Mouse (Mus musculus) cerebellum, adult 9-11 months (tissue): ENCODE results near the gene Treh.

Experiments
- DNase-seq: peaks from one replicate; pipeline ENCODE4 v3.0.0; 2022

The Treh gene

DNA sequence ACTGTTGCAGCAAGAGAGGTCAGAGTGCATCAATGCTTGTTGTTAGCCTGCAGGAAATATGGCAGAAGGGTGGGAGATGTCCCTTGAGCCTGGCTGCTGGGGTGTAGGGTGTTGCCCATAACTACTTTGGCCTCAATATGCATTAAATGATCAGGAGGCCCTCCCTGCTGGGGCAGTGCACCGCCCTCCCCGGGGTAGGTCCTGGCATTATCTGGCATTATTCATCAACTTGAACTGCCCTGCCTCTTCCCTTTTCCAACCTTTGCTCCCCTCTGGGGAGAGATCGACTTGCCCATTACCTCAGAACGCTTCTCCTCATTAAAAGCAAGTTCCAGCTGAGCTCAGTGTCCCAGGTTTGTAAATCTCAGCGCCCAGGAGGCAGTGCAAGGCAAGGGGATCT lies 6.5 kb downstream of the Treh start:
- DNase-seq = no peak

DNA sequence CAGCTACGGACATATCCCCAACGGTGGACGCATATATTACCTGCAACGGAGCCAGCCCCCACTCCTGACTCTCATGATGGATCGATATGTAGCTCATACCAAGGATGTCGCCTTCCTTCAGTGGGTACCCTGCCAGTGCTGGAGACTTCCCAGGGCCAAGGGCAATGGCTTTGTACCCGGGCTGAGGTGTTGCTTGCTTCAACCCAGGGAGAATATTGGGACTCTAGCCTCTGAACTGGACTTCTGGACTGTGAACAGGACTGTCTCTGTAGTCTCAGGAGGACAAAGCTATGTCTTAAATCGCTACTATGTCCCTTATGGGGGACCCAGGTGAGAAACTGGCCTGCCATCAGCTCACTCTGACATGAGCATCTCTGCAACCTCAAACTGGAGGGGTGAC lies 10.0 kb downstream of the Treh start:
- no peak for DNase-seq

DNA sequence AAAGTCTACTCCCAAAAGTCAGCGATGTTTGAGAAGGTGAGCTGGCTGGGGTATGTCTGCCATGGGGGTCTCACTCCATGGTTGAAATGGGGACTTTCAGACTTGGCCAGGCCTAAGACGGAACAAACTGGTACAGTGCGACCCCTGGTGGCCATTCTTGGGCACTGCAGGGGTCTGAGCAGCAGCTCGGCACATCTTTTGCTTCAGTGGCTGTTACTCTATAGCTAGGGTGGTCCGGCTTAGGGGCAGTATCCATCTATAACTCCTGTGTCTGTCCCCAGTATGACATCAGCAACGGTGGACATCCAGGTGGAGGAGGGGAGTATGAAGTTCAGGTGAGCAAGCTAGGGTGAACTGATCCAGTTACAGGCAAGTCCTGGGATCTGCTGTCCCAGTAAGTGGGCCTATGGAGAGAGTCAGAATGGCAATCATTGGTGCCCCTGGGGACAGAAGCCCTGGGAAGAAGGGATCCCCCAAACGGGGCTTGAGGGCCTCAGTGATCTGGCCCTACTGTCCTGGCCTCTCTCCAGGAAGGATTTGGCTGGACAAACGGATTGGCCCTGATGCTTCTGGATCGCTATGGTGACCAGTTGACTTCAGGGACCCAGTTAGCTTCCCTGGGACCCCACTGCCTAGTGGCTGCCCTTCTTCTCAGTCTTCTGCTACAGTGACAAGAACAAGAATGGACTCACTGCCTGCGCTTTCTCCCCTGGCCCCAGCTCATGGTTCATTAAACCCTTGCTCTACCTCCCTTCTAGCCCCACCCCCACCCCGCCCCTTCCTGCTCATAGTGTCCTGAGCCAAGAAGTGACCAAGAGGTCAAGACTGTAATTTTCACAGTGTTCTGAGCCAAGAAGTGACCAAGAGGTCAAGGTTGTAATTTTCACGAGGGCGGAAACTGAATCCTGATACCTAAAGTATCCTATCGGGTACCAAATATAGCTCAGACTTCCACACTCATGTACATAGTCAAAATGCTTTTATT lies 12.6 kb downstream of the Treh start:
- DNase-seq = peak; percentile 63

DNA sequence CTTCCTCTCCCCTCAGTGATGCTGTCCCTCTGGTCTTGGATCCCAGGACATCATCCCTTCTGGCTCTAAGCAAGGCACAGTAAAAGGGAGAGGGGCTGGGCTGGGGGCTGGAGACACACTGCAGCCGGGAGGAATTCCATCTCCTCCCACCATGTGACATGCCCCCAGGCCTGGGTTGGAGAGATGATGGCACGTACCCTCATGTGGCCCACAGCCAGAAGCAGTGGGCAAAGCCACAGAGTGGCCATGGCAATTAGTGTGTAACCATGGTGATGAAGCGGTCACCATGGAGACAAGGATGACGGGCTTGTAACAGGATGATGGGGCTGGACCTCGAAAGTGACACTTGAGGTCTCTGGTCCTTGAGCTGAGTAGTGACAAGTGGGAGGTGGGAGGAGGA lies 13.6 kb downstream of the Treh start:
- peak; percentile 36 for DNase-seq

DNA sequence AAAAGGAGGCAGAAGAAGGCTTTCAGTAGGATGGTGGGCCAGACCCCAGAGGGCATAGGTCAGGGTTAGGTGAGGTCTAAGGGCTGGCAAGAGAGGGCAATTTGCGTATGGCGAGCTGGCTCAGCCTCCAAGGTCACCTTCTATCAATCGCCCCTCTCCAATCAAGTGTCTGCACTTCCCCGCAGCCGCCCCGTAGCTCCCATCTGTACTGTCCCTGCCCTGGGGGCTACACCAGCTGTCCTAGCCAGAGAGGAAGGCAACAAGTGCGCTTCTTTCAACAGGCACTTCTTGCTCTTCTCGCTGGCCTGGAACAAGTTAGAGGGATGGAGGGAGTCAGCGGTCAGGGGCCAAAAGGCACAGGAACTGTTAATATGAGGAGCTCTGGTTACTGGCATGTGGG lies 15.0 kb downstream of the Treh start:
- peak; percentile 21 for DNase-seq

DNA sequence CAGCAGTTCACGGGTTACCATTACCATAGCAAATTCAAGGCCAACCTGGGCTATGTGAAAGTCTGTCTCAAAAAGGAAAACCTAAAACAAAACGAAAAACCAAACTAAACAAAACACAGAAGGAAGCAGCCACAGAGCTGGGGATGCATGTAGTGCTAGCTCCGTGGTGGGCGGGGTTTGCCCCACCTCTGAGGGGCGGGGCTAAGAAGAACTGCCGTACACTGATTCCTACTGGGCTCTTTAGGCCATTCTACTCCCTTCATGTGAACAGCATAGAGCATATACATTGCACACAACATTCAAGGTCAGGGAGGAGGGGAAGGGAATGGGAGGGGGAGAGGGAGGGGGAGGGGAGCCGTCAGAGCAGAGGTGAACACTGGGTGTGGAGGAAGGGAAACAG lies 17.6 kb downstream of the Treh start:
- DNase-seq = peak; percentile 18

DNA sequence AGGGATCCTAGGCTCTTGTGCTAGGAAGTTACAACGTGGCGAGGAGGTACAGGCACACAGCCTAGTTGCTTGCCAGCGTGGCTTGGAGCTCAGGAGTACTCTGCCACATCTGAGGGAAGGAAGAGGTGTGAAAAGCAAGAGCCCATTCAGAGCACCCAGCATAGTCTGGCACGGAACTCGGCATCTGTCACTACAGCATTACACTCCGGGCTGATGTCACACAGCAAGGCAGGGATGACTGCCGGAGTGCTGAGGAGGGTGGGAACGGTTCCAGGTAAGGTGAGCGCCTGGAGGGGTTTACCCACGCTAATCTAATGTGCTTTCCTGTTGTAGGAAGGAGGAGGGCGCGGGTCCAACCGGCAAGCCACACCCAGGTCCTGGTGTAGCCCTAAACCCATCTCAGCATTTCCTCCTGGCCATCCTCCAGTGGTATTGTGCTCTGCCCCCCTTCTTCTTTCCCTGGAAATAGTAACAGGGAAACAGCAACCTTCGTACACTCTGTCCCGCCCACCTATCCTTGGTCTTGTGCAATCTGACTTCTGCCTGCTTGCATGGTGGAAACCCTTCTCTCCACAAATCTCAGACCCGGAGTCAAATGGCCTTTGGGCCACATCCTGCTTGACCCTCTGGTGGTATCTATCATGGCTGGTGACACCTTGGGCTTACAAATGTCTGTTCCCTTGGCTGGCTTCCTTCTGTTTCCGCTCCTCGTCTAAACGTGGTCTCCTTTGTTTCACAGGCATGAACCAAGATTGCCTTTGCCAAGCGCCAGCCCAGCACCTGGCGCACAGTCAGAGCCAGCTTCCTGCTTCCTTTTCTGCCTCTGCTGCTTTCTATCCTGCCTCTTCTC lies 18.9 kb downstream of the Treh start:
- DNase-seq = peak; percentile 89

DNA sequence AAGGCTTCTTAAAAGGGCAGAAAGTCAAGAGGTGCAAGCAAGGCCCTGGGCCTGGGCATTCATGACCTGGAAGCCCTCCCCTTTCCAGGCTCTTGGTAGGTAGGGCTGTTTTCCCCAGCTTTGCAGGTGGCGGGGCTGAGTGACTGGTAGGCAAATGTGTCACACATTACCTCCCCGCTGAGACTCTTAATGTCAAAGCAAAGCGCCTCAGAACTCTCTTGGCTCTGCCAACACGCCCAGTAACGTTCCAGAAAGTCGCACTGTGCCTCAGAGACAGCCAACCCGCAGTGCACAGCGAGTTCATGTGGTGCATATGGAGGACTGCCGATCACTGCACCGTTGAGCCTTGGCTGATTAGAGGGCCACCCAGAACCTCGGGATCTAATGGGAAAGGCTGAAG lies 20.0 kb downstream of the Treh start:
- peak; percentile 74 for DNase-seq

DNA sequence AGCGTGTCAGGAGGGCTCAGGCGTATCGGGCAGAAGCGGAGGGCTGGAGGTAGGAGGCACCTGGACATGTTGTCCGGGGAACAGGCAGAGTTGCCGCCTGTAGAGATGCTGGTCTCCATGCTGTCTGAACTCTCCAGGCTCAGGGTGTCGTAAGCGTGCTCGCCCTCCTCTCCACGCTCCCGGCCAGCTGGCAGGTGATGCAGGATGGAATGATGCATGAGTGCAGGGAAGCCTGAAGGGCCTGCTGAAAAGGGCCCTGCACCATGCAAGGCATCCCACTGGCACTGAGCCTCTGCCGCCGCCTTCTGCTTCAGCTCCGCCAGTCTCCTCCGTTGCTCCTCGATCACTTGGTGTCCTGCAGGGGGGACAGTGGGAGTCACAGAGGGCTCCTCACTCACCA lies 24.8 kb downstream of the Treh start:
- DNase-seq = peak; percentile 67

DNA sequence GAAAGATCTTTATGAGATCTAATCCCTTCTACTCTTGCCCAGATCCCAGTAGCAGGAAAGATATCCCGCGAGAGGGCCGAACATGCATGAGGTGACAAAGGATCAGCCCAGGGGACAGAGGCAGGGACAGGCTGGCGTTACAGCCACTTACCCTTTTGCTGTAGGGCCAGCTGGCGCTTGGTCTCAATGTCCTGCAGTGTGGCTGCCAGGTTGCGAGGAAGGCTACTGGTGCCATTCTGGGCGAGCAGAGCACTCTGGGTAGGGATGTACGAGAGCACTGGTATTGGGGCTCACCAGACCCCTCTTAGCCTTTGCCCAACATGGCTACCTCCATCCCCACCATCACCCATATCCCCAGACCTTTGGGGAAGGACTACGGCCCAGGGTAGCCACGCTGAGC lies 26.2 kb downstream of the Treh start:
- peak; percentile 50 for DNase-seq

DNA sequence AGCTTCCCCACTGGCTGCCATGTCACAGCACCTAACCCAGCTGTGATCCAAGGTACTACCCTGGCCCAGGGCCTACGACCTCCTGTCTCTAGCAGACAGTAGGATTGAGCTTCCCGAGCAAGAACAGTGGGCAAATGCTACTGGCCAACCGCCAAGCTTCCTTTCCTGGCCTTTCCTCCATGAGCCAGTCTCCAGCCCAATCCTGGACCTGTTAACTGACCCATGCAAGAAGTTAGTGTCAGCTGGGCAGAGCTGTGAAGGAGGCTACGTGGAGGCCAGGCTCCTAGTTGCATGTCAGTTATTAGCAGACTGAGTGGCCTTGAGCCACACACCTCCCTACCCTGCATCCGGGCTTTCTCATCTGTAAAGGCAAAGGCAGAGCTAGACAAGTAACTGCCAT lies 26.7 kb downstream of the Treh start:
- peak; percentile 31 for DNase-seq

DNA sequence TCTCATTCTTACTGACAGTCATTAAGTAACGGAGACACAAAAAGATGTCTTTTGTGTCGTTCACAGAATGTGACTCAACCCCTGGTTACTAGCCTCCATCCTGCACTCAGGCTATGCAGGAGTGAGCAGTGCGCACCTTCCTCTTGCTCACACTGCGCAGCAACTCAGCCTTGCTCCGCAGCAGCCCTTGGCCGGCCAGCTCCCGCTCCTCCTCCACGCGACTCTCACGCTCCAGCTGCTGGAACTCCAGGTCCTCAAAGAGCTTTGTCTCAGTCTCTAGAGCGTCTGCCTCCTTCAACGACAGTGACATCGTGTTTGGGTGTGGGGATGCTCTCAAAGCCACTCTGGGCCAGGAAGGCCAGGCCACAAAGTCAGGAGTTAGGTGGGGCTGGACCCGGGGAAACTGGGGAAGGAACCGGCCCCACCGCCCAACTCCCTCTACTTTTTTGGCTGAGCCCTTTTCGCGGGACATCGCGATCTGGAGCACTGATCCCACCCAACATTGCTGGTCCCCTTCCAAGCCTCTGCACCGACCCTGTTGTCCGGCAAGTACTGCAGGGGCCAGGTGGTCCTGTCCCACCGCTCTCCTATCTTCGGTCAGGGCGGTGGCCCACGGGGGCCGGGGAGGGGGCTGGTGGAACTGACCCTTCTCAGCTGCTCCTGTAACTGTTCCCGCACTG lies 34.9 kb downstream of the Treh start:
- no peak for DNase-seq

DNA sequence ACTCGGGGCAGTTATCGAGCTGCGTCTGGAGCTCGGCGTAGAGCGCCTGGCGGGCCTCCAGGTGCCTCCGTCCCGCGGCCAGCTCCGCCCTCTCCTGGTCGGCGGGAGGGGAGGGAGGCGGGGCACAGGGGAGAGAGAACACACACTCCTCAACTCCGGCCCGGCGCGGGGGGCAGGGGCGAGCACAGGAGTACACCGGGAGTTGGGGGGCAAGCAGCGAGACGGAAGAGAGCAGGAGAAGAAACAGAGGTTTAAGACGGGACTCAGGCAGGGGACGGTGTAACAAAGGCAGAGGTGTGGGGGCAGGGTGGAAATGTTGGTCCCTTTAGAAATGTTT lies 35.4 kb downstream of the Treh start:
- DNase-seq = no peak

DNA sequence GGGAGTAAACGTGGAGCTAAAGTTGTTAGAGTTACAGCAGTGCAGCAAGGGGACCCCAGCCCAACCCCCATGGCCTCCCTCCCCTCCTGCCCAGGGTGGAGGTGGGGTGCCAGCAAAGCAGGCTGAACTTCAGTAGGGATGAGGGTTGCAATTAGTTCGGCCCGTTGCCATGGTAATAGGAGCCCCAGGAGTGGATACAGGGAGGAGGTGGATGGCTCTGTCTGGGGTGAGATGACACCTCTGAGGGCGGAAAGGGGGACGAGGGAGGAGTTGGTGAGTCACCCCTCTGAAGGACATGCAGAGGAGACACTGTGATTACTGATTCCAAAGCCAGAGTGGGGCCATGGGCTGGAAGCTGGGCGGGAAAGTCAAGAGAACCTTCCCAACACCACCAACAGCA lies 35.9 kb downstream of the Treh start:
- no peak for DNase-seq

DNA sequence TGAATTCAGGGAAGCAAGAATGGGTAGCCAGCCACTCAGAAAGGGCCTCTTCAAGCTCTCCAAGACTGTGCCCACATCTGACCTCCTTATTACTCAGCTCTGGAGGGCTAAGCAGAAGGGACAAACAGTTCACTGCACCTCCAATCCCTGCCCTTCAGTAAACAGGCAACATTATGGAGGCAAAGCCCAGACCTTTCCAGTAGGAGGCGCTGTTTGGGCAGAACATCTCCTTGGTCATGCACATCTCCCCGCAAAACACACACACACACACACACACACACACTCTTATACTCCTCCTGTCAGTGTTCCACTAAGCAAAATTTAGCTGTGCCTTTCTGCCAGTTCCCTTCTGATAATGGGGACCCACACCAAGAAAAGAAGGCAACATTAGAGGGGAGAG lies 36.6 kb downstream of the Treh start:
- no peak for DNase-seq

DNA sequence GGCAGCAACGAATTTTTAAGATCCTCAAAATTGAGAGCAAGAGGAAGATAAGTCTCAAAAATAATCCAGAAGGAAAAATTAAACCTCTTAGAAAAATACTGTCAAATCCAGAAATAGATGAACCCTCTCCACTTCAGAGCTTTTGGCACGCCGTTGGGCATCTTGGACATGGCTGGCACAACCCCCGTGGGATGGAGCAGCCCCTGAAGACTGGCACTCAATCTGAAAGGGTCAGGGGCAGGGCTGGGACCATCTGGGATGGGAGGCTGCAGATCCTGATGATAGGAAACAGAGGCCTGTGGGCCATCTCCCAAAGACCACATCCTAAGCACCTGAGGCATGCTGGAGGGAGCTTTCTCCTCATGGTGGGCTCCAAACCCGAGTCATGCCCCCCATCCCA lies 37.2 kb downstream of the Treh start:
- no peak for DNase-seq

DNA sequence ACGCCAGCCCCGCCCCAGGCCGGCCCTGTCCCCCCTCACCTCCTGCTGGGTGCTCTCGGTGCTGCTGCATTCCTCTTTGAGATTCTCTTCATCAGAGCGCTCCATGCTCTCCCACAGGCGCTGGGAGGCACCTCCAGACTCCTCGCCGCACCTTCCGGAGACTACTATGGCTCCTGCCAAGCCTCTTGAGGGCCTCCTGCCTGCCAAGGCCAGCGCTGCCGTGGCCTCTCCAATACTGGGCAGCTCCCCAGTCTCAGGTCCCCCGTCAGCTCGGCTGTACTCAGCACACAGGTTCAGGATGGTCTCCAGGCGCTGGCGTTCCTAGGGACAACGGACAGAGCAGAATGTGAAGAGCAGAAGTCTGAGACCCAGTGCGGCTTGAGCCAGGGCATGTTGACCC lies 38.6 kb downstream of the Treh start:
- no peak for DNase-seq

DNA sequence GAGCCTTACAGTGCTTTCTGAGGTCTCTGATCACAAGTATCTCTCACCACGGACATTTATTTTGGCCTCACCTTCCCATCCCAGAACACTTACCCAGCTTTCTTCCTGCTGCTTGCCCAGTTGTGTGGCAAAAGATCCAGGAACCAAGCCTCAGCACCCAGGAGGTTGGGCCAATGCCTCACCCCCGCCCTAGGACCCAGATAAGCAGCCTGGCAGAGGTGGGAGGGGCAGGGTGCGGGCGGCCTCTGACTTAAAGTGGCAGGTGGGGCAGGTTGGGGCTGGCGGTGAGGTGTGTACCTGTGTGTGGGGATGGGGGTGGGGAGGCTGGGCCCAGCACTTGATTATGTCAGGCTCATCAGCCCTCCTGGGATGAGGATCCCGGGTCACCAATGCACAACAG lies 40.0 kb downstream of the Treh start:
- DNase-seq = no peak

DNA sequence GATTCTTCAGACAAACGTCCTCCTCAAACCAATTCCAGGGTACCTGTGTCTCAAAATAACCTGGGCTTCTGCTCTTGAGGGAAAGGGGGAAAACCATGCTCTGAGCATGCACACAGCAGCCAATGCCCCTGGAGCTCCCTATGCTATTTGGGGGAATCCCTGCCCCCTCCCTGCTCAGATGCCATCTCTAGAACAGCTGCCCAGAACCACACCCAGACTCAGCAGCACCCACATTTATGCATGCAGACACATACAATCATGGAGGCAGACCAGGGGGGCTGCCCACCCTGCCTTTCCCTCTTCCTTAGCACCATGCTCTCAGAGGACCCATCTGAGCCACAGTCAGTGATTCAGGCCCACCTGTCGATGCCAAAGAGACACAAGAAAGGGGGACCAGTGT lies 40.5 kb downstream of the Treh start:
- no peak for DNase-seq

DNA sequence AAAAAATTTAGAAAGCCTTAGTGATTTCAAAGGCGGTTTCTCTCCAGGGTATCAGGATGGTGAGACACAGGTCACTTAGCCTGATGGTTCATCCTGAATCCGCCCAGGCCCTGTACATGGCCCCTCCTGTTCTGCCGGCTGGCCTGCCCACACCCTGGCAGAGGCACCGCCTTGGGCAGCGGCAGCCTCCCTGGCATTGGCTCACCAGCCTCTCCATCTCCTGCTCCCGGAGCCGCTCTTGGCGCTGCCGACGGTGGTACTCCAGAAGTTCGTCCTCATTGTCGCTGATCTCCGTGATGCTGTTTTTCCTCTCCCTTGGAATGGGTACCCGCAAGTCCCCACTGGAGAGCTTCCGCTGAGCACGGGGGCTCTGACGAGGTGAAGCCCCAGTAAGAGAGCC lies 42.1 kb downstream of the Treh start:
- DNase-seq = peak; percentile 81

DNA sequence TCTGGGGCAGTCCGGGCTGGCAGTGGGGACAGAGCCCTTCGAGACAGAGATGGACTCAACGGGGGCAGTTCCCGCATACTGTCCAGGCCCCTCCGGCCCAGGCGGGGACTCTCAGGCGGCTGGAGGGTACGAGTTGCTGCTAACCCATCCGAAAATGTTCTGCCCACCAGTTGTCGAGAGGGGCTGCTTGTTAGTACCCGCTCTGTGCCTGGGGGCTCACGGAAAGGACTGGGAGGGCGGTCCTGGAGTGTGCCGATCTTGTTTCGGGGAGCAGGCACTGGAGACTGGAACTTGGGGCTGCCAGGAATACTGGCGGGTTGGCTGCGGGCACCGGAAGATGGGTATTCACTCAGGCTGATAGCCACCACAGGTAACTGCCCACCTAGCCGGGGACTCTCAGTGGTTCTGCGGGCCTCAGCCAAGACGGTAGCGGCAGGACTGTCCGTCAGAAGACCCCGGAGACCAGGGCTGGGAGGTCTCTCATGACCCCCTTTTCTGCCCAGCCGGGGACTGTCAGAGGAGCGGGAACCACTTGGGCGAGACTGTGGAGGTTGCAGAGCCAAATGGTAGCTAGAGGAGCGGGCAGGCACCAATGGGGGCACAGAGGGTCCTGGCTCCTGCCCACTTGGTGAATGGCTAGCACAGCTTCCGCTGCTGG lies 42.8 kb downstream of the Treh start:
- peak; percentile 54 for DNase-seq

DNA sequence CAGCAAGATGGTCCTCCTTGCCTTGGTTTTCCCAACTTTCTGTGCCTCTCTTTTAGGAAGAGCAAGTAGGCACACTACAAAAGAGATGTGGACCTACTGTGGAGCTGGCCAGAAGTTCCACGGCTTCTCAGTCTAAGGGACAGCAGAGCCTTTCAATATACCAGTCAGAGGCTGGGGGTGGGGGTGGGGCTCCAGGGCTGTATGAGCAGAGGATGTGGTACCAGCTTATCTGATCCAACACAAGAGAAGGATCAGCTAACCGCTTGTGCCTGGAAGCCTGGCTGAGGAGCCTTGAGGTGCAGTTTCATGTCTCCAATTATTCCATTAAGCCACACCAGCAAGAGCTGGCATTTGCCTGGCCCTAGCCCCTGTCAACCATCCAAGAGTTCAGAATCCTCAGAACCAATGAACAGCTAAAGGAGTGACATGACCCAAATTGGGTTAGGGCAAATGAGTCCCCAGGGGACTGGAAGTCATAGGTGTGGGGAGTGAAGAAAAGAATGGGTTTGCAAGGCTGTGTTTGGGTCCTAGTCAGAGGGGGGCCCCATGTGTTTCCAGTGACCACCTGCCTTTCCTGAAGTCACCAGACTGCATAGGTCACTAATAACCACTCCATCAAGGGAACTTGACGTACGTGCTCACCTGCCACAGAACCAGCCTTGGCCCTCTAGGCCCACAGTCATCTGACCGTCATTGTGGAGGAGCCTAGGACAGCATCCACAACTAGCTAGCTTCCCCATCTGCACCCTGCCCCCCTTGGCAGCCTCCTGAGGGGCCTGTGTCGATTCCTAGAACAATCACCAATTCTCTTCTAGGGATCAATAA lies 44.2 kb downstream of the Treh start:
- no peak for DNase-seq
